Mouse (Mus musculus) spleen, adult 2 months (tissue): ENCODE measurements around the gene Gm21969.

Experiments used
- CTCF ChIP-seq: fragments of 200-500 bp; IDR thresholded peaks from 2 replicates; pipeline ENCODE4 v1.5.1; 2011; ENCODE audit warnings: mild to moderate bottlenecking, inconsistent platforms; ENCODE audit not compliant: insufficient read depth, insufficient read length, insufficient replicate concordance; ENCODE audit errors: extremely low read depth
- POLR2A ChIP-seq: fragments of 200-500 bp; IDR thresholded peaks from 2 replicates; pipeline ENCODE4 v1.6.1; 2011; ENCODE audit warnings: low read depth, low read length, inconsistent platforms

GRCm38 (mm10) chr4:139582346-139582745, 20.6 kb upstream of the Gm21969 start:
- TF ChIP-seq CTCF (no peak), POLR2A (no peak)
